Mouse (Mus musculus) retina, adult 2 months (tissue): ENCODE data around the gene Gm21783.
"Not testable (repeated sequence)": the region's sequence is repeated elsewhere in the genome, so short reads cannot be mapped to it uniquely, and the experiment has no call there.

Experiments
- DNase-seq: peaks from one replicate; pipeline ENCODE4 v3.0.0-alpha.2; 2012; ENCODE audit warnings: low read depth, low spot score

Gene Gm21783

GRCm38 (mm10) chrY:44981163-44981562 is at the start of gene Gm21783:
TSS of gene Gm21783 (minus strand) at chrY:44981263.
- DNase-seq, result not testable (repeated sequence)
